Mouse (Mus musculus): Measurements from ENCODE around the gene Tmem219.
A peak's percentile ranks its signal among the peaks of the same experiment; 100 is the strongest.
"Not testable (repeated sequence)": the region's sequence is repeated elsewhere in the genome, so short reads cannot be mapped to it uniquely, and the experiment has no call there.

Tmem219 gene

GRCm38 (mm10) chr7:126923999-126924398 is 1.3 kb upstream of the Tmem219 start:
- no peak for DNase-seq (ENCODE audit: low spot score in 2 of 2)

GRCm38 (mm10) chr7:126921563-126921962 is 1.2 kb downstream of the Tmem219 start:
- DNase-seq (ENCODE audit: low spot score in 2 of 2), result no peak

GRCm38 (mm10) chr7:126919973-126920372 is 2.7 kb downstream of the Tmem219 start:
- no peak for DNase-seq (ENCODE audit: low spot score in 2 of 2)

- DNase-seq (ENCODE audit: low spot score in 2 of 2), result not testable (repeated sequence)
Observed at GRCm38 (mm10) chr7:126918356-126918755, 4.4 kb downstream of the Tmem219 start.

- no peak for DNase-seq (ENCODE audit: low spot score in 2 of 2)
Observed at GRCm38 (mm10) chr7:126914844-126915243, 7.9 kb downstream of the Tmem219 start.

GRCm38 (mm10) chr7:126905590-126905989 is 17.1 kb downstream of the Tmem219 start:
- no peak for DNase-seq (ENCODE audit: low spot score in 2 of 2)

- DNase-seq (ENCODE audit: low spot score in 2 of 2), result not testable (repeated sequence)
Observed at GRCm38 (mm10) chr7:126899781-126900180, 22.9 kb downstream of the Tmem219 start.

- DNase-seq (ENCODE audit: low spot score in 2 of 2), result peak; percentile 97 to 99
Observed at GRCm38 (mm10) chr7:126898102-126898990, 24.4 kb downstream of the Tmem219 start.

GRCm38 (mm10) chr7:126897390-126898101 is 25.2 kb downstream of the Tmem219 start:
- DNase-seq (ENCODE audit: low spot score in 2 of 2), result no peak

- no peak for DNase-seq (ENCODE audit: low spot score in 2 of 2)
Observed at GRCm38 (mm10) chr7:126896912-126897311, 25.8 kb downstream of the Tmem219 start.

GRCm38 (mm10) chr7:126888852-126889251 is 33.9 kb downstream of the Tmem219 start:
- DNase-seq (ENCODE audit: low spot score in 2 of 2), result no peak

- DNase-seq (ENCODE audit: low spot score in 2 of 2), result no peak
Observed at GRCm38 (mm10) chr7:126887281-126887680, 35.4 kb downstream of the Tmem219 start.

- DNase-seq (ENCODE audit: low spot score in 2 of 2), result peak; percentile 97 to 99
Observed at GRCm38 (mm10) chr7:126884286-126885164, 38.2 kb downstream of the Tmem219 start, which contains the start of gene Taok2. Gene Taok2, minus strand, starts transcription at chr7:126884703.

GRCm38 (mm10) chr7:126883731-126884181 is 39.0 kb downstream of the Tmem219 start:
- no peak for DNase-seq (ENCODE audit: low spot score in 2 of 2)

- no peak for DNase-seq (ENCODE audit: low spot score in 2 of 2)
Observed at GRCm38 (mm10) chr7:126881040-126881439, 41.7 kb downstream of the Tmem219 start.

GRCm38 (mm10) chr7:126877239-126877638 is 45.5 kb downstream of the Tmem219 start:
- no peak for DNase-seq (ENCODE audit: low spot score in 2 of 2)

- DNase-seq (ENCODE audit: low spot score in 2 of 2), result no peak
Observed at GRCm38 (mm10) chr7:126870520-126870891, 52.2 kb downstream of the Tmem219 start.

GRCm38 (mm10) chr7:126869780-126870519 is 52.8 kb downstream of the Tmem219 start:
- no peak for DNase-seq (ENCODE audit: low spot score in 2 of 2)

GRCm38 (mm10) chr7:126868003-126868402 is 54.7 kb downstream of the Tmem219 start:
- DNase-seq (ENCODE audit: low spot score in 2 of 2), result no peak

GRCm38 (mm10) chr7:126867534-126867933 is 55.2 kb downstream of the Tmem219 start:
- no peak for DNase-seq (ENCODE audit: low spot score in 2 of 2)

GRCm38 (mm10) chr7:126863791-126864190 is 58.9 kb downstream of the Tmem219 start:
- DNase-seq (ENCODE audit: low spot score in 2 of 2), result no peak
